Mouse (Mus musculus) gastrocnemius, adult 18-20 months (tissue): Measurements from ENCODE around the gene Arl9. TPM values are rescaled to one million over a fixed set of nuclear protein-coding genes. Genes with fewer than 3 reads are reported as not detected.
"Not testable (repeated sequence)": the region's sequence is repeated elsewhere in the genome, so short reads cannot be mapped to it uniquely, and the experiment has no call there.

Experiments
- DNase-seq: peaks from one replicate; pipeline ENCODE4 v3.0.0; 2021; ENCODE audit warnings: low spot score
- total RNA-seq, 2 experiments: library from RNA; stranded (reverse); gene quantifications; 2 replicates each; pipeline ENCODE4 v1.2.3; 2021

The Arl9 gene
- total RNA-seq, 2 experiments from 2014 or later = not detected

- peak; percentile 82 for DNase-seq
Observed at GRCm38 (mm10) chr5:77015544-77016482, 12.0 kb downstream of the Arl9 start, which contains the start of gene Thegl. Gene Thegl, plus strand, starts transcription at chr5:77016023.

GRCm38 (mm10) chr5:77028034-77028433, 24.2 kb downstream of the Arl9 start:
- DNase-seq = no peak

GRCm38 (mm10) chr5:77029735-77030134, 25.9 kb downstream of the Arl9 start:
- DNase-seq = peak; percentile 21

- not testable (repeated sequence) for DNase-seq
Observed at GRCm38 (mm10) chr5:77035101-77035500, 31.2 kb downstream of the Arl9 start.

GRCm38 (mm10) chr5:77038451-77038850, 34.6 kb downstream of the Arl9 start:
- no peak for DNase-seq

GRCm38 (mm10) chr5:77039391-77039790, 35.5 kb downstream of the Arl9 start:
- DNase-seq = no peak

GRCm38 (mm10) chr5:77044362-77044761, 40.5 kb downstream of the Arl9 start:
- DNase-seq = no peak

- DNase-seq = no peak
Observed at GRCm38 (mm10) chr5:77052616-77053015, 48.8 kb downstream of the Arl9 start.

GRCm38 (mm10) chr5:77056881-77057440, 53.1 kb downstream of the Arl9 start:
- no peak for DNase-seq

Other genes starting within 250 kb of the Arl9 start
- gene Aasdh, start 98.5 kb upstream of the Arl9 start, total RNA-seq = 10 to 100 TPM; 10.6 to 12.1 TPM
- 100 to 1,000 TPM; 135 to 144 TPM for gene Paics, start 52.7 kb upstream of the Arl9 start, total RNA-seq
- 10 to 100 TPM; 21.5 to 23.7 TPM for gene Ppat, start 52.5 kb upstream of the Arl9 start, total RNA-seq
- gene Srp72, start 29.4 kb upstream of the Arl9 start, total RNA-seq = 10 to 100 TPM; 42.6 to 50.3 TPM
- gene Thegl, start 12.0 kb downstream of the Arl9 start, total RNA-seq = not detected
- 1 to 10 TPM; 2.6 to 3.3 TPM for gene Hopx, start 111.1 kb downstream of the Arl9 start, total RNA-seq
- gene Spink2, start 207.4 kb downstream of the Arl9 start, total RNA-seq = not detected